Mouse (Mus musculus): ENCODE measurements around the gene Gm20695. TPM values are rescaled to one million over a fixed set of nuclear protein-coding genes. Genes with fewer than 3 reads are reported as not detected.

The Gm20695 gene
- polyA plus RNA-seq (2014; fragmentation: Nextera tagmentation; extraction: Ambion mirVana) = 2.8 and 4.9 TPM in 2 replicates

- Histone ChIP-seq H3K4me1 (replicated peaks; ENCODE audit: control insufficient read depth, insufficient read depth, low read length) (peaks cover 6% of the 10 kb centered on the region; the same call in 1 of the 2 replicates), H3K9ac (ENCODE audit: low read depth, low read length) (peak within 1 kb of the TSS; percentile 87), H3K4me3 (ENCODE audit: low read depth, low read length) (peak within 1 kb of the TSS; percentile 83), H3K9me3 (ENCODE audit: control insufficient read depth, low read length) (no peaks in the 10 kb centered on the region), H3K27me3 (ENCODE audit: control insufficient read depth, insufficient read depth, low read length) (no peaks in the 10 kb centered on the region), H3K36me3 (ENCODE audit: control insufficient read depth, insufficient read depth, low read length) (no peaks in the 10 kb centered on the region), H3K27ac (ENCODE audit: low read depth, low read length) (peak within 1 kb of the TSS; percentile 91), H3K4me2 (replicated peaks; ENCODE audit: low read depth, low read length) (peak within 1 kb of the TSS; percentile 78)
- peak; percentile 95 for DNase-seq (ENCODE audit: low spot score)
- under 1% methylated on average over 86 of the region's 88 CpGs for WGBS
- peak; percentile 99 for ATAC-seq (ENCODE audit: low FRiP score)
Measured at GRCm38 (mm10) chr16:3884201-3885064, at the start of gene Gm20695, which contains the start of gene Zfp597. Gene Gm20695, plus strand, starts transcription at chr16:3884648. Gene Zfp597, minus strand, starts transcription at chr16:3884561.

- H3K4me1 ChIP-seq (replicated peaks; ENCODE audit: control insufficient read depth, insufficient read depth, low read length) = no peaks in the 10 kb centered on the region
- H3K27ac ChIP-seq (ENCODE audit: low read depth, low read length) = no peak overlapping the region
- no peaks in the 10 kb centered on the region for H3K9me3 ChIP-seq (ENCODE audit: control insufficient read depth, low read length)
- H3K4me2 ChIP-seq (replicated peaks; ENCODE audit: low read depth, low read length) = no peak overlapping the region
- H3K9ac ChIP-seq (ENCODE audit: low read depth, low read length) = no peak overlapping the region
- H3K27me3 ChIP-seq (ENCODE audit: control insufficient read depth, insufficient read depth, low read length) = no peaks in the 10 kb centered on the region
- 92% methylated on average over 2 of the region's 2 CpGs for WGBS
- H3K4me3 ChIP-seq (ENCODE audit: low read depth, low read length) = no peak overlapping the region
- ATAC-seq (ENCODE audit: low FRiP score) = no peak
- no peaks in the 10 kb centered on the region for H3K36me3 ChIP-seq (ENCODE audit: control insufficient read depth, insufficient read depth, low read length)
- no peak for DNase-seq (ENCODE audit: low spot score)
Measured at GRCm38 (mm10) chr16:3835461-3835860, 49.0 kb upstream of the Gm20695 start.

- DNase-seq (ENCODE audit: low spot score) = no peak
- Histone ChIP-seq H3K9ac (ENCODE audit: low read depth, low read length) (no peak overlapping the region), H3K4me1 (replicated peaks; ENCODE audit: control insufficient read depth, insufficient read depth, low read length) (0 out of 2 replicates have a peak, but pooled peaks cover 2% of the 10 kb centered on the region), H3K4me3 (ENCODE audit: low read depth, low read length) (no peak overlapping the region), H3K9me3 (ENCODE audit: control insufficient read depth, low read length) (no peaks in the 10 kb centered on the region), H3K4me2 (replicated peaks; ENCODE audit: low read depth, low read length) (no peak overlapping the region), H3K27ac (ENCODE audit: low read depth, low read length) (no peak overlapping the region), H3K27me3 (ENCODE audit: control insufficient read depth, insufficient read depth, low read length) (no peaks in the 10 kb centered on the region), H3K36me3 (ENCODE audit: control insufficient read depth, insufficient read depth, low read length) (no peaks in the 10 kb centered on the region)
- ATAC-seq (ENCODE audit: low FRiP score) = no peak
- 59% methylated on average over 17 of the region's 17 CpGs for WGBS
Measured at GRCm38 (mm10) chr16:3839157-3839885, 45.1 kb upstream of the Gm20695 start.

GRCm38 (mm10) chr16:3842989-3843388 lies 41.5 kb upstream of the Gm20695 start:
- no peak overlapping the region for H3K27ac ChIP-seq (ENCODE audit: low read depth, low read length)
- 40% methylated on average over 4 of the region's 4 CpGs for WGBS
- DNase-seq (ENCODE audit: low spot score) (no peak), ATAC-seq (ENCODE audit: low FRiP score) (no peak)
- 0 out of 2 replicates have a peak, but pooled peaks cover 2% of the 10 kb centered on the region for H3K4me1 ChIP-seq (replicated peaks; ENCODE audit: control insufficient read depth, insufficient read depth, low read length)
- H3K9me3 ChIP-seq (ENCODE audit: control insufficient read depth, low read length) = no peaks in the 10 kb centered on the region
- H3K9ac ChIP-seq (ENCODE audit: low read depth, low read length) = no peak overlapping the region
- H3K27me3 ChIP-seq (ENCODE audit: control insufficient read depth, insufficient read depth, low read length) = no peaks in the 10 kb centered on the region
- H3K4me2 ChIP-seq (replicated peaks; ENCODE audit: low read depth, low read length) = no peak overlapping the region
- no peaks in the 10 kb centered on the region for H3K36me3 ChIP-seq (ENCODE audit: control insufficient read depth, insufficient read depth, low read length)
- no peak overlapping the region for H3K4me3 ChIP-seq (ENCODE audit: low read depth, low read length)

- Histone ChIP-seq H3K4me3 (ENCODE audit: low read depth, low read length) (no peak overlapping the region), H3K27ac (ENCODE audit: low read depth, low read length) (no peak overlapping the region), H3K36me3 (ENCODE audit: control insufficient read depth, insufficient read depth, low read length) (no peaks in the 10 kb centered on the region), H3K9ac (ENCODE audit: low read depth, low read length) (no peak overlapping the region), H3K9me3 (ENCODE audit: control insufficient read depth, low read length) (no peaks in the 10 kb centered on the region), H3K4me2 (replicated peaks; ENCODE audit: low read depth, low read length) (no peak overlapping the region), H3K4me1 (replicated peaks; ENCODE audit: control insufficient read depth, insufficient read depth, low read length) (0 out of 2 replicates have a peak, but pooled peaks cover 2% of the 10 kb centered on the region), H3K27me3 (ENCODE audit: control insufficient read depth, insufficient read depth, low read length) (no peaks in the 10 kb centered on the region)
- DNase-seq (ENCODE audit: low spot score) = no peak
- WGBS = 68% methylated on average over 1 of the region's 1 CpGs
- no peak for ATAC-seq (ENCODE audit: low FRiP score)
Measured at GRCm38 (mm10) chr16:3843796-3844195, 40.7 kb upstream of the Gm20695 start.

- Histone ChIP-seq H3K27me3 (ENCODE audit: control insufficient read depth, insufficient read depth, low read length) (no peaks in the 10 kb centered on the region), H3K9me3 (ENCODE audit: control insufficient read depth, low read length) (no peaks in the 10 kb centered on the region), H3K9ac (ENCODE audit: low read depth, low read length) (peak within 1 kb of the TSS; percentile 66), H3K27ac (ENCODE audit: low read depth, low read length) (no peak within 1 kb of the TSS), H3K4me3 (ENCODE audit: low read depth, low read length) (peak within 1 kb of the TSS; percentile 63), H3K4me2 (replicated peaks; ENCODE audit: low read depth, low read length) (peak within 1 kb of the TSS; percentile 50), H3K36me3 (ENCODE audit: control insufficient read depth, insufficient read depth, low read length) (no peaks in the 10 kb centered on the region), H3K4me1 (replicated peaks; ENCODE audit: control insufficient read depth, insufficient read depth, low read length) (0 out of 2 replicates have a peak, but pooled peaks cover 2% of the 10 kb centered on the region)
- DNase-seq (ENCODE audit: low spot score) (peak; percentile 95), ATAC-seq (ENCODE audit: low FRiP score) (peak; percentile 99)
- 4% methylated on average over 38 of the region's 38 CpGs for WGBS
Measured at GRCm38 (mm10) chr16:3846711-3847518, 37.5 kb upstream of the Gm20695 start, which contains the start of gene Zfp174. Gene Zfp174, plus strand, starts transcription at chr16:3847268.

- H3K27me3 ChIP-seq (ENCODE audit: control insufficient read depth, insufficient read depth, low read length) = no peaks in the 10 kb centered on the region
- H3K4me3 ChIP-seq (ENCODE audit: low read depth, low read length) = peak overlapping the region; percentile 63; the same call in 1 of the 2 replicates
Measured at GRCm38 (mm10) chr16:3847871-3848270, 36.6 kb upstream of the Gm20695 start.

GRCm38 (mm10) chr16:3848416-3848815 lies 36.0 kb upstream of the Gm20695 start:
- 72% methylated on average over 3 of the region's 3 CpGs for WGBS
- Histone ChIP-seq H3K9ac (ENCODE audit: low read depth, low read length) (no peak overlapping the region), H3K4me3 (ENCODE audit: low read depth, low read length) (no peak overlapping the region), H3K36me3 (ENCODE audit: control insufficient read depth, insufficient read depth, low read length) (no peaks in the 10 kb centered on the region), H3K27me3 (ENCODE audit: control insufficient read depth, insufficient read depth, low read length) (no peaks in the 10 kb centered on the region), H3K9me3 (ENCODE audit: control insufficient read depth, low read length) (no peaks in the 10 kb centered on the region), H3K4me2 (replicated peaks; ENCODE audit: low read depth, low read length) (no peak overlapping the region), H3K27ac (ENCODE audit: low read depth, low read length) (no peak overlapping the region), H3K4me1 (replicated peaks; ENCODE audit: control insufficient read depth, insufficient read depth, low read length) (no peaks in the 10 kb centered on the region)
- ATAC-seq (ENCODE audit: low FRiP score) (no peak), DNase-seq (ENCODE audit: low spot score) (no peak)

More at GRCm38 (mm10) chr16:3847871-3848270, 36.6 kb upstream of the Gm20695 start:
- Histone ChIP-seq H3K9me3 (ENCODE audit: control insufficient read depth, low read length) (no peaks in the 10 kb centered on the region), H3K9ac (ENCODE audit: low read depth, low read length) (peak overlapping the region; percentile 66; the same call in 1 of the 2 replicates), H3K27ac (ENCODE audit: low read depth, low read length) (no peak overlapping the region), H3K4me2 (replicated peaks; ENCODE audit: low read depth, low read length) (peak overlapping the region; percentile 50; the same call in 1 of the 2 replicates), H3K4me1 (replicated peaks; ENCODE audit: control insufficient read depth, insufficient read depth, low read length) (0 out of 2 replicates have a peak, but pooled peaks cover under 1% of the 10 kb centered on the region), H3K36me3 (ENCODE audit: control insufficient read depth, insufficient read depth, low read length) (no peaks in the 10 kb centered on the region)
- ATAC-seq (ENCODE audit: low FRiP score) (no peak), DNase-seq (ENCODE audit: low spot score) (no peak)
- 71% methylated on average over 4 of the region's 4 CpGs for WGBS

All from hindbrain, embryonic 11.5 days (tissue).